Mouse (Mus musculus): ENCODE results near the gene Aspdh.

Aspdh gene

GRCm38 (mm10) chr7:44495992-44496770 lies 31.0 kb downstream of the Aspdh start, which contains the start of the genes Emc10 and Fam71e1:
Gene Emc10 (minus strand): TSS chr7:44496529.
Gene Fam71e1 (plus strand): TSS chr7:44496581.
- in situ Hi-C loops (cut with MboI, MseI) = loop anchor here (5.0 to 10.0 kb wide), 2 partner anchors 56 to 821 kb away; partner anchors contain the start of genes Ctu1 and Nr1h2

- in situ Hi-C loops (cut with MboI, MseI) = loop anchor here (5.0 to 10.0 kb wide), 2 partner anchors 56 to 822 kb away; partner anchors contain the start of genes Ctu1 and Nr1h2
Observed at GRCm38 (mm10) chr7:44496771-44497109, 31.5 kb downstream of the Aspdh start.

- in situ Hi-C loops (cut with MboI, MseI) = loop anchor here (5.0 to 10.0 kb wide), 2 partner anchors 55 to 823 kb away; partner anchors contain the start of genes Ctu1 and Nr1h2
Observed at GRCm38 (mm10) chr7:44497361-44498055, 32.3 kb downstream of the Aspdh start.

- in situ Hi-C loops (cut with MboI, MseI) = loop anchor here (5.0 to 10.0 kb wide), 2 partner anchors 53 to 824 kb away; partner anchors contain the start of genes Ctu1 and Nr1h2
Observed at GRCm38 (mm10) chr7:44498922-44499321, 33.7 kb downstream of the Aspdh start.

GRCm38 (mm10) chr7:44500046-44500445 lies 34.9 kb downstream of the Aspdh start:
- in situ Hi-C loops (cut with MboI, MseI) = loop anchor here (5.0 kb wide), 1 partner anchor 33 kb away; the partner anchor contains the start of genes Aspdh and Josd2

GRCm38 (mm10) chr7:44501563-44502115 lies 36.4 kb downstream of the Aspdh start:
- in situ Hi-C loops (cut with MboI, MseI) = loop anchor here (5.0 kb wide), 1 partner anchor 34 kb away; the partner anchor contains the start of genes Aspdh and Josd2

- in situ Hi-C loops (cut with MboI, MseI) = no loop called here
Observed at GRCm38 (mm10) chr7:44507491-44507890, 42.3 kb downstream of the Aspdh start.

Measured in T-helper 2 cell (primary cell).